Mouse (Mus musculus) G1E-ER4 (cell line): ENCODE results near the gene 6030408B16Rik. TPM values are rescaled to one million over a fixed set of nuclear protein-coding genes. Genes with fewer than 3 reads are reported as not detected.

Source experiments
- GATA1 ChIP-seq: IDR thresholded peaks from one replicate; pipeline ENCODE4 v1.8.0; 2012; ENCODE audit warnings: low read length, inconsistent platforms
- polyA plus RNA-seq: library from polyadenylated mRNA; stranded (reverse); fragments of >175 nt; gene quantifications from 2 replicates; pipeline ENCODE4 v1.2.3, GENCODE M21; 2012

Gene 6030408B16Rik
- polyA plus RNA-seq, 1 experiment = not detected

DNA sequence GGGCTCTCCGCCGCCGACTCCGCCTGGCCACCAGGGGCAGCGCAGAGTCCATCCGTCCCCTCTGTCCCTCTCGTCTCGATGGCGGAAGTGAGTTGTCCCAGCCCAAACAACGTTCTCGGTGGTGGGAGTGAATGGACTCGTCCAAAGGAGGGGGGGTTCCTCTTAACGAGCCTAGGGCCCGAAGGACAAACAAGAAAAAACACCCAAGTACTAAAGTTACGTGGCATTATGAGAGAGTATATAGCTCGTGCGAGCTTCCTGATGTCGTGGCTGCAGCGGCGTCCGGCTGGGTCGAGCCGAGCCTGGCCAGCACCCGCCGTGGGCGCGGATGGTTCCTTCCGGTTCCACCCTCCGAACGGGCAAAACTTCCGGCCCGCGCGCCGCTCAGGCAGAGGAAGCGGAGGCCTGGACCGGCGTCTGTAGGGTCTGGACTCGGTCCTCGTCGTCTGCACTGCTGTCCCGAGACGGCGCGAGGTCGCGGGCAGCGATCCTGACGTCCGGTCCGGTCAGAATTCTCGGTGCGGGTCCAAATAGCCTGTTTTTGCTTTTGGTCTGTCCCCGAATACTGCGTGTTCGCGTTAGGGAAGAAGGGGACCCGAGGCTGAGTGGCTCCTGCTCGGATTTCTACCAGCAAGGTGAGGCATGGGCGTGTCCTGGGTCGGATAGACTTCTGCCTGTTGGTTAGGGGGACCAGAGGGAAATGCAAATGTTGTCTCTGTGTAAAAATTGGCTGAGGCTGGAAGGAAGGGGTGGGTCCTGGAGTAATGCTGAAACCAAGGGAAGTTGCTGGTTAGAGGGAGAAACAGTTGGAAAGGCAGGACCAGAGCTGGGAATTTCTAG is 8.9 kb upstream of the 6030408B16Rik start, which contains the start of gene Atg101:
Gene Atg101 (plus strand): TSS at position 362 of the 840 bp plus-strand sequence.
- no peak for TF ChIP-seq GATA1

DNA sequence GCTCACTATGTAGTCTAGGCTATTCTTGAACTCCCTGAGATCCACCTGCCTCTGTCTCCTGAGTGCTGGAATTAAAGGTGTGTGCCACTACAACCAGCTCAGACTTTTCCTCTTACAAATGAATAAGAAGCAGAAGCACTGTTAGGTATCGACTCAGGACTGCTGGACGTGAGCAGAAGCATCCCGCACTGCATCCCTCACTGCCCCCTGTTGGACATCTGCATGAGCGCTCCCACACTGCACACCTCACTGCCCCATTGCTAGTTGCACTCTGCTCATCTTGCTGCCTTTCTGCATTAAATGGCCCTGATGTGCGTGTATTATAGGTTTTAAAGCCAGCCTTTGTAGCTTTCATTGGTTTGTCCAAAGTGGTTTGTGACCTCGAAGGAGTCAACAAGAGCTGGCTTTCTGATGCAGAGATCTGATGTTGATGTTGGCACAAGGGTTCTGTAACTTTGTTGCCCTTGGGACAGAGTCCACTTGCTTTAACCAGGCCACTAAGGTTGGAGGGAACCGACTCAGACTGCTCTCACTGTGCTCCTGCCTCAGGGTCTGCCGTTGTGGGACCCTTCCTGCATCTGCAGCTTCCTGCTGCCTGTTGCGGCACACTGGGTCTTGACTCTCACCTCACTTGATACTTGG is 6.8 kb upstream of the 6030408B16Rik start:
- TF ChIP-seq GATA1 = no peak

- TF ChIP-seq GATA1 = no peak
Measured at GRCm38 (mm10) chr15:101287361-101287760, 5.7 kb upstream of the 6030408B16Rik start.

GRCm38 (mm10) chr15:101290354-101290753 is 2.7 kb upstream of the 6030408B16Rik start:
- TF ChIP-seq GATA1 = no peak

DNA sequence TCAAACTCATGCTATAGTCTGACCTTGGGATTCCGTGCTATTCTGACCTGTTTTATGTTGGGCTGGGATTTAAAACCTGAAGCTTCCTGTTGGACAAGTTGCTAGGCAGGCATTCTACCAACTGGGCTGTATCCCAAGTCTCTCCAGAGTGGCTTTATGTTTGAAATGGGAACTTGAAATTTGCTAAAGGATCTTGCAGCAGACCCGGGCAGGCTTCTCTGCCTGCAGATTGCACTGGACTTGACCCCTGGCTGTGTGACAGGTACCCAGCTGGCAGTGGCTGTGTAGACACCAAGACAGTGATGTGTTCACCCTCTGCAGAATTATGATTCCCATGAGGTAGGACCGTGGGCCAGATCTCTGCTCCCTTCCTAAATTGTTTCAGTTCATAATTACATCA is 1.0 kb upstream of the 6030408B16Rik start:
- TF ChIP-seq GATA1 = no peak

GRCm38 (mm10) chr15:101294028-101294894 is 1.2 kb downstream of the 6030408B16Rik start:
- TF ChIP-seq GATA1 = no peak

DNA sequence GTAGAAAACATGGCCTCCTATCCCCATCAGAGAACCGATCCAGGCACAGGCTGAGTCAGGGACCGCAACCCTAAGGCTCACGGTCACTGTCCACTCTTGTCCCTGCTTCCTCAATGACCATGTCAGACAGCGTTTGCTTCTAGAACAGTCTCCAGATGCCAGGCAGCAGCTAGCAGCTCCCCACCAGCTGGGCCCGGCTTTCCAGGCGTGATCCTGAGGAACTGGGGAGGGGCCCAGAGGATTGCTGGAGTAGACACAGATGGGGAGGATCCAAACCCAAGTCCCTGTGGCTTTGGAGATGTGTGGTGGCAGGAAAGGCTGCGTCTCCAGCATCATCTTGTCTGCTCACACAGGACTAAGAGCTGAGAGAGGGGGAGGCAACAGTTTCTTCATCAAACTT is 2.1 kb downstream of the 6030408B16Rik start:
- no peak for TF ChIP-seq GATA1

DNA sequence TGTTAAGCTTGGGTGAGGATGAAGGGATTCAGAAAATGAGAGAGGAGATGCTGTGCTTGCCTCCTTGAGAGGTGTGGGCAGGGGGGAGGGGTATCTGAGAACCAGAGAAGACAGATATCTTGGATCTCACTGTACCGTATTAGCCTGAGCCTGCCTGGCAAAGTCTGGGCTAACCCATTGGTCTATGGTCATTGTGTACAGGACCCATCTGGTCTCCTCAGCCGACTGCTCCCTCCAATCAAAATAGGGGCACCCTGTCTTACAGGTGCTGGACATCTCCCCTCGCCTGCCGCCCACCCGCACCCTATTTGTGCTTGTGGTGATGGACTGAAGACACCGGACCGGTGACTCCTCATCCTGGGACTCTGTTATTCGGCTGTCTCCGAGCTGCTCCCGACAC is 2.6 kb downstream of the 6030408B16Rik start:
- TF ChIP-seq GATA1 = no peak

- TF ChIP-seq GATA1 = no peak
Measured at GRCm38 (mm10) chr15:101296091-101296490, 3.1 kb downstream of the 6030408B16Rik start.

DNA sequence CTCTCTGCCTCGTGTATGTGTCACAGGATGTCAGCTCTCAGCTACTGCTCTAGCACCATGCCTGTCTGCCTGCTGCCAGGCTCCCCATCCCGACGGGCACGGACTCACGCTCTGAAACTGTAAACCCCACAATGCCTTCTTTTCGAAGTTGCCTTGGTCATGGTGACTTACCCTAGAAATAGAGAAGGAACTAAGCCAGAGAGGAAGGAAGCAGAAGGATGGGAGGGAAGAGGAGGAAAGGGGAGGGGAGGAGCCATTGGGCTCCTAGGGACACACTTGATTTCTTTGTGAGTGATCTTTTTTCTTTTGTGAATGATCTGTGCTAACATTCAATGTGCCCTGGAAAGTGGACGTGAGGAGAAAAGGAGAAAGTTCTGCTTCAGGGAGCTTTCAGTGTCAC is 5.0 kb downstream of the 6030408B16Rik start:
- no peak for TF ChIP-seq GATA1

- no peak for TF ChIP-seq GATA1
Measured at GRCm38 (mm10) chr15:101298550-101298949, 5.5 kb downstream of the 6030408B16Rik start.

DNA sequence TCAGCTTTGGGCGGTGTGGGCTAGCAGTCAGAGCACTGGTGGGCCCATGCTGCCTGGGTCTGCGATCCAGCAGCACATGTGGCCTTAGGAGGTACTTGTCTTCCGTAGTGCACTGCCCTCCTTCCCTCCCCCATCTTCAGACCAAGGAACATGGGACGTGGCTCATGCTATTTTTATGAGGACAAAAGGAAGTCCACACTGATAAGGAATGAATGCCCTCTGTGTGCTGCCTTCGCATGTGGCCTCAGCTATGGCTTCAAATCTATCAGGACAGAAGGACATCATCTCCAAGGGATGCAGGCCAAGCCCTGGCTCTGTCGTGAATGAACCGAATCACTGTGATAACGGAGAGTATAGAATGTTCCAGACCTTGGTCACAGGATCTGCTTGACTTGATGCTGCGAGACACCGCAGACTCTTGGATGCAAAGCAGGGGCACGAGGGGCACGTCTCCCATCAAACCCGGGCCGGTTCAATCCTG is 6.5 kb downstream of the 6030408B16Rik start:
- TF ChIP-seq GATA1 = no peak

DNA sequence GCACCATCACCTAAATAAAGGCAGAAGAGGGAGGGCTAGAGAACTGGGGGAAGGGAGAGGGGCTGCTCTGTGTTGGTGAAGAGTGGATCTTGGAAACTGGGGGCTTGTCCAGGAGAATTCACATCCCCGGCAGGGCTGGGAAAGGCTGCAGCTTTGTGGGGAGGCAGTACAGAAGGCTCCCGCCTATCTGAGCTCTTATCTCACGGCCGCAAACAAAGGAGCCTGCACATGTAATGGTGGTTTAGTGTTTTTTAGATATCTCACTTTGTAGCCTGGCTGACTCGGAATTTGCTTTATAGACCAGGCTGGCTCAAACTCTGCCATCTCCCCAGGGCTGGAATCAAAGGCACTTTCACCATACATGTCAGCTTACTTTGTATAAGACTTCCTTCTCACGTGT is 7.1 kb downstream of the 6030408B16Rik start:
- no peak for TF ChIP-seq GATA1

- TF ChIP-seq GATA1 = no peak
Measured at GRCm38 (mm10) chr15:101302201-101302600, 9.2 kb downstream of the 6030408B16Rik start.

GRCm38 (mm10) chr15:101303830-101304229 is 10.8 kb downstream of the 6030408B16Rik start:
- TF ChIP-seq GATA1 = no peak

- TF ChIP-seq GATA1 = no peak
Measured at GRCm38 (mm10) chr15:101306459-101306858, 13.4 kb downstream of the 6030408B16Rik start.
